Mouse (Mus musculus): ENCODE data around the gene Prpsap1.

The Prpsap1 gene

DNA sequence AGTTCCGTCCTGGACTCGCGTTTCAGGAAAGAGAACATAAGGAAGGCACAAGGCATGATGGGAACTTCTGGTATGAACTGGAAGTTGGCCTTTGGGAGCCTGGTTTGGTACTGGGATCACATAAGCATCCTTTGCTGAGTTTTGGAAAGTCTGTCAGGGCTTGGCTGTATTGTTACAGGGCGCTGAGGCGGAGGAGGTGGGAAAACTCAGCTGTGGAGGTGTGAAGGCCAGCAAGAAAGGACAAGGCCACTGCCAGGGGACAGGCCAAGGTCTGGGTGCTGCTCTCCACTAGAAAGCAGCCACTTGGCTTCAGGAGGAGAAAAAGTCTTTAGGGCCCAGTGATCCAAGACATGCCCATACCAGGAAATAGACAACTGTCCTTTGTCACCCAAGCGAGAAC is 50.7 kb downstream of the Prpsap1 start:
- DNase-seq (ENCODE audit: low spot score), result no peak

DNA sequence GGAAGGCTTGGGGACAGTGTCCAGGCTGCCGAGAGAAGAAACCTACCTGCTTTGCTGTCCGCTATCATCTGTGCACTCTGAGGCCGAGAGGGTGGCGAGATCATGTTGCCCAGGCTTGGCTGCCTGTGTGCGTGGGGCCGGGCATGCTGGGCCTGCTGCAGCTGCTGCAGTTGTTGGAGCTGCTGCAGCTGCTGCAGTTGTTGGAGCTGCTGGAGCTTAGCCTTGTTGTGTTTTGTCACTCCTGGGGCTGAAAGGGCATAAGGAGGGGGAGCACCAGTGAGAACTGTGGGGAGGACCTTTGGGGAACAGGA is 51.2 kb downstream of the Prpsap1 start:
- no peak for DNase-seq (ENCODE audit: low spot score)

DNA sequence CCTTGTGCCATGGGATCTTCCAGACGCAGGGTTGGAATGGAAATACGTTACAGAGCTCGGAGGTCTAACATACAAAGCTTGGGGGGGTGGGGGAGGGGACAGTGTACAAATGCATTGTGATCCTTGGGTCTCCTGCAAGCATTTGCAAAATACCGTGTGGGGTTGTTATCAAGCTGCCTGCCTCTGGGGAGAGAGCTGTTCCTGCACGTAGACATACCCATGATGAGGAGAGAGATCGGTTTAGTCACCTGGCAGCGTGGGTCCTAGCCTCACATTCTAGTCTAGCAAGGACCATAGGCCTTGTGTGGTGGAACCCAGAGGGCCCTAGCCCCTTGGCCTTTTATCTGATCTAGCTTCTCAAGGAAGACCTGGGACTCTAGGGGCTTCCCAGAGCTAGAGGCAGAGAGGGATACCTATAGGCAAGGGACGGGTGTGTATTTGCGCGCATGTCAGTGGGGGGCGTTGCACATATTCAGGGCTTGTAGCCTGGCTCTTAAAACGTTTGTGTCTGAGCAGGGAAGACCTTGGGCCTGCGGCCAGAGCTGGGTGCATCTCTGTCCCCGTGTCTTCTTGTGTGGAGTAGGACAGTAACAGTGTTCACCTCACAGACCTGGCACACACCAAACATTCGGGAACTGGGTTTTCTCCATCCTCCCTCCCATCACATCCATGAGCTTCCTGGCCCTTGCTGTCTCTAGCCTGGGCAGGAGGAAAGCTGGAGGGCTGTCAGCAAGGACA is 51.7 kb downstream of the Prpsap1 start:
- DNase-seq (ENCODE audit: low spot score), result no peak

DNA sequence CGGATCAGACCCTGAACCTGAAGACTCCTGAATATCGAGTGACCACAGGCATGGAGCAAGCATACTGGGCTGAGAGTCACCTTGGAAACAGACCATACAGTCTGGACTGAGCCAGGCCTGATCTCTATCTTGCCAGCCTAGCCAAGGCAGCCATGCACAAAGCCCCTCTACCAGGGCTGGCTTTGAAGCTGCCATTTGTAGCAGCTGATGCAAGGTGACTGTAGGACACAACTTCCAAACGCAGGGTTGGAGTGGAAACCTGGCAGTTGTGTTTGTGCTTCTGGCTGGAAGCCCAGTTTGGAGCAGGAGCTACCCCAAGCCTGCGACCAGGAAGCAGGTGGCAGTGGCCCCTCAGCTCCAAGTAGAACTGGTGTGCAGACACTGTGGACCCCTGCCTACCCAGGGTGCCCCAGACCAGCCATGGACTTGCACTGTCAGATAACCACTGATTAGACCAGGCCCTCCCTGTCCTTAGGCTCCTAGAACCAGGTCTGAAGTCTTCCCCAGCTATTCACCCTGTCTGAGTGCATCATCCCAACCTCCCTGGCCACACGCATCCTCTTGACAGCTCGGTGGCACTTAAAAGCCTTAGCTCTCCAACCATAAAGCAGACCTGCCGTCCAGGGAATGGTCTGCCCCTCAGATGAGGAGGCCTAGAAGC is 53.5 kb downstream of the Prpsap1 start:
- DNase-seq (ENCODE audit: low spot score), result no peak

DNA sequence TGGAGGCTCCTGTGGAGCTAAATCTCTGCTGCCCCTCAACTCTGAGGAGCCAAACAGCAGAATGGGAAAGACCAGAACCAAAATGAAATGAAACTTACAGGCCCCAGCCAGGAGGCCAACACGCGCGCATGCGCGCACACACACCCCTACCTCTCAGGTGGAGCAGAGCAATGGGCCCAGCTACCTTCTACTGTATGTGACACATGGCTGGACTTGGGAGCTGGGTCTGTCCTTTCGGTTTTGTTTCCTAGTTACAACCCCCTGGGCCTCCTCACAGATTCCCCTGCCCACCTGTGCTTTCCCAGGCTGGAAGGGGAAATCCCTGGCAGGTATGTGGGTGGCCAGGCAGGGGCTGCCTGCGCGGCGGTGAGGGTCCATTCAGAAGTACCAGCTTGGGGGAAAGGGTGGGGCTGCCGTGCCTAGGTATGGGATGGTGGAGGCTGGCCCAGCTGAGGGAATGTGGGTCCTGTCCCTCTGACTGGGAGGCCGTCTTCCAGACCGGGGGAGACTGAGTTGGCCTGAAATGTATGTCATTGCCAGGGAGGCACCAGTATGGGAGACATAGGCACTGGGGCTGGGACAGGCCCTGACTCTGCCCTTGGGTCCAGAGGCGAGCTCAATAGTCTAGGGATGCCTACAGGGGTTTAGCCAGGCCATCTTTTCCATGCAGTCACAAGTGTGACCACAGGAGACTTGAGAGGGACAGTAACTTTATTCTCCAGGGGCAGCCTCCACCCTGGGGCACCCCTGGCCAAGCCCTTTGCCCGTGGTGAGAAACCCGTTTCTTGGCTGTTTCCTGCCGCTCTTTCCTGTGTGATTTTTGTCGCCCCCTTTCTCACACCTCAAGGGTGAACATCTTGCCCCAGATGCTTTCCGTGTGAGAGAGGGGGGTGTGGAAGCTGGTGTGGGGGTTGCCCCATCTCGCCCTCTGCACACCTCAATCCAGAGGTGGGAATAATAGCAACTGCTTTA is 54.4 kb downstream of the Prpsap1 start:
- DNase-seq (ENCODE audit: low spot score), result no peak

DNA sequence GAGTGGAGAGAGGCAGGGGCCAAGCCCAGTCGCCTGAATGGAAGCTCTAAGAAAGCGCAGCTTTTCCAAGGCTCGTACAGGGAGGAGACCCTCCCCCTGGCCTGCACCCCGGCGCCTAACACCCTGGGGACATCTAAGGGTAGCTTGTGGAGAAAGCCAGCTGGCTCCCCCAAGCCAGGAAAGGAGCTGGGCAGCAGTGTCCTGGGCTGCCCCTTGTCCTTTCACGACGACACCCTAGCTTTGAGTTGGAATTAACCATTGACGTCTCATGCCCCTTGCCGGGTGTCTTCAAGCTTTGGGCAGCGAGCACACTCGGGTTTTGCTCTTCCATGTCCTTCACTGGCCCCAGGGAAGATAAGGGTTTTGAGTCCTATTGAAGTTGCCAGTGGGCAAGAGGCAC is 56.5 kb downstream of the Prpsap1 start:
- no peak for DNase-seq (ENCODE audit: low spot score)

DNA sequence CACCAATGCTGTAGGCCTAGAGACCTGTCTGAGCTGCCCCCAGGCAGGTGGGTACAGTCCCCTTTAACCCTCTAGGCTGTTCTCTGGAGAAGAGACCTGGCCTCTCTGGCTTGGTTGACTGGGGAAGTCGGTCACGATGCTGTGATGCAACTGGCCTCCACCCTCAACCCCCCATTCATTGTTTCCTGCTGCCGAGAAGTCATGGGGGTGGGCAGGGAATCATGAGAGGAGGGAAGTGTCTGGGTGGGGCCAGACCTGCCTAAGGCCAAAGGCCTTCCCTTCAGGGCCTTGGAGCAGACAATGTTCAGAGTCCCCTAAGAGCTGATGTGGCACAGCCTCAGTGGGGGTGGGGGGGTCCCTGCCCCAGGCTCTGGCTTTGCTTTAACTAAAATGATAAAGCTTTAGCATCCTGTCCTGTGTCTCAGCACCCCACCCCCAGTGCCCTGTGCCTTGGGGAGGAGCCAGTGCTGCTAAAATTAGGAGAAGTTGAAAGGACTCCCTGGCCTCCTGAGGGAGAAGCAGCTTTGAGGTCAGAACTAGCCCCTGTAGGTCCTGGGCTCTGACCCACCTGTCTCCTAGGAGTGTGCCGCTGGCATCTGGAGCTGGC is 57.2 kb downstream of the Prpsap1 start:
- DNase-seq (ENCODE audit: low spot score), result peak; percentile 70

DNA sequence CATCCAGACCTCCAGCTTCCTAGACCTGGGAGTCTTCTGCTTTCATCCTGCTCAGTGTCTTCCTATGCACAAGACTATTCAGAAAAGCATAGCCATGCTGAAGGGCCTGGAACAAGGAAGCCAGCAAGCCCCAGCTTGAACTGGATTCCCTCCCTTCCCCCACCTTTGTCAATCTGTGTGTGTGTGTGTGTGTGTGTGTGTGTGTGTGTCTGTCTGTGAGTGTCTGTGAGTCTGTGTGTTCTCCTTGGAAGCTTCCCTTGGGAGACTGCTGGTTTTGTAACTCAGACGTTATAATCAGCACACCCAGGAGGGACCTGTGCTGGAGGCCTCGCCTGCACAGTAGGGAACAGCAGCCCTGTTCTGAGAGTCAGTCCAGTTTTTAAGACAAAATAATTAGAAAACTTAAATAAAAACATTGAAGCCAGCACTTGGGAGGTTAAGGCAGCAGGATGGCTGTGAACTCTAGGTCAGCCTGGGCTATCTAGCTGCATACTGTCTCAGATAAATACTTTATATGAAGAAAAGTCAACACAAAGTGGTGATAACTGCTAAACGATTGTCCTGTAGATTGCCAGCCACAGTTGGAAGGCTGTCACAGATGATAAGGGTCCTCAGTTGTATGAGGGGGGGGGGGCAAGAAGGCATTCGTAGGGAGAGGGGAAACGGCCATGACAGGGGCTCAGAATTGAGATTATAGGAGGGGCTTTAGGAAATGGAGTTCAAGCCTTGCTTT is 57.8 kb downstream of the Prpsap1 start:
- DNase-seq (ENCODE audit: low spot score), result no peak

DNA sequence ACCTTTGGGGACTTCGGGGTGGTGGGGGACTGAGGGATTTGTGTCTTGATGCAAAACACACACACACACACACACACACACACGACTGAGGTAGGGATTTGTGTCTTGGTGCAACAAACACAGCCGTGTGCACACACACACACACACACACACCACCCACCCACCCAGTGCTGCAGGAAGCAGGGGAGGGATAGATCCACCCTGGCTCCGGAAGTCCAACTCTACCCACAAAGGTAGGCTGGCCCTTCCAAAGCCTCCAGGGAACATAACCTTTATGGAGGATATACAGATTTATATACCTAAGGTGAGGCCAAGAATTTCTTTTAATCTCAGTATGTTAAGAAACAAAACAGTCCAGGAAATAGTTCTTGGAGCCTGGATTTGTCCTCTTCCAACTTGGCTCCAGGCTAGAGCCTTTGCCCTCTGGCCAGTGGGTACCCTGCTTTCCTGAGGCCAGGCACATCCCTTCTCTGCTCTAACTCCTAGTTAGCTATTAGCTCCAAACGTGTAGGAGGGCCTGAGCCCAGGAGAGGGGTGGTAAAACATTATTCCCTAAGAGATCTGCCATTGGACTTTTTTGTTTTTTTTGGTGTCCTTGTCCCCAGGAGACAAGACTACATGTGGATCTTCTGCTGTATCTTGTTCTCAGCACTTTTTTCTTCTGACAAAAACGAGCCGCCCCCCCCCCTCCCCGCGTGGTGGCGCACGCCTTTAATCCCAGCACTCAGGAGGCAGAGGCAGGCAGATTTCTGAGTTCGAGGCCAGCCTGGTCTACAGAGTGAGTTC is 58.8 kb downstream of the Prpsap1 start:
- no peak for DNase-seq (ENCODE audit: low spot score)

DNA sequence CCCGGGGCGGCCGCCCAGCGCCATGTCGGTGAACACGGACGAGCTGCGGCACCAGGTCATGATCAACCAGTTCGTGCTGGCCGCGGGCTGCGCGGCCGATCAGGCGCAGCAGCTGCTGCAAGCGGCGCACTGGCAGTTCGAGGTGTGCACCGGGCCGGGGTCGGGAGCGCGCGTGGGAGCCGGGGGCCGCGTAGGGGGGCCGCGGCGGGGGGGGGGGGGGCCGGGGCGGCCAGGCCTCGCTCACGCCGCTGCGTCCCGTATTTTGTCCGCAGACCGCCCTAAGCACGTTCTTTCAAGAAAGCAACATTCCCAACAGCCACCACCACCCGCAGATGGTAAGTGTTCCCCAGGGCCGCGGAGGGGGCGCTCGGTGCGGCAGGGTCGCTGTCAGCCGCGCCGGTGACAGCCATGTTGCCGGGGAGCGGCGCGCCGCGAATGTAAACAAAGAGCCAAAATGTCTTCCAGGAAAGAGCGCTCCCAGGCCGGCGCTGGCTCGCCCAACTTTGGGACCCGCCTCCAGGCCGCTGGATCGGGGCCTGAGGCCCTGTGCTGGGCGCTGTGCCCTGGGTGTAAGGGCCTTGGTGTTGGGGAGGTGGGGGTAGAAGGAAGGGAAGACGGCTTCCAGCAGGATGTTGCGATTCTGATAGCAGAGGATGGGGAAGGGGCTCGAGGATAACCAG is 59.6 kb downstream of the Prpsap1 start:
- DNase-seq (ENCODE audit: low spot score), result peak; percentile 78

DNA sequence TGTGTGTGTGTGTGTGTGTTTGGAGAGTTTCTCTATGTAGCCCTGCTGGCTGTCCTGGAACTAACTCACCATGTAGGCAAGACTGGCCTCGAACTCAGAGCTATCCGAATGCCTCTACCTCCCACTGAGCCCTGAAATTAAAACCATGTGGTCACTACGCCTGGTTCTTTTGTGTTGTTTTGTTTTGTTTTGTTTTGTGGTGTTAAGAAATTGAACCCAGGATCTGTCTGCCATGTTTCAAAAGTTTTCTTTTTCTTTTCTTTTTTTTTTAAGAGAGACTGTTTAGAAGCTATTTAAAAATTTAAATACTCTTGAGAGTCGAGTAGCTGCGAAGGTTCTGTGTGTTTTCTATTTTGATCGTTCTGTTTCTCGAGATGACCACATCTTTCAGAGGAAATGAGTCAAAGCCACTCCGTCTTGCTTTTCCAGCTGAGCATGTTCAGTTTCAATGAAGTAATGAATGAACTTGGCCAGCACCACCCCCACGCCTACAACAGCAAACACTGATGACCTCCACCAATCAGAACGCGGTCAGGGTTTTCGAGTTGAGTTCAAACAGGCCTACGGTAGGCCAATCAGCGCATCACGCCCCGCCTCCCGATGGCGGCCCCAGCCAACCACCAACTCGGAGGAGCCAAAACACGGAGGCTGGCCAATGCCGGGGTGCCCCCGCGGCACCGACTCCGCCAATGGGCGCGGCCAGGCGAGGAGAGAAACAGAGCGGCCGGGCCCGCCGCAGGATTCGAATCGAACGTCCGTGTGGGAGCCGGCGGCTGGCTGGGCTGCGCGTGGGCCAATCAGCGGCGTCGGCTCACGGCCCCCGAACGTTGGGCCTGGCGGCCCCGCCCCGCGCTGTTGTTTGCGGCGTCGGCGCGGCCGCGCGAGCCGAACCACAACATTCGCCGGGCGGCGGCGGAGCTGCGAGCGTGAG is 60.4 kb downstream of the Prpsap1 start, which contains the start of gene Ubald2:
Gene Ubald2, plus strand, starts transcription at position 739 of the 931 bp plus-strand sequence.
- DNase-seq (ENCODE audit: low spot score), result peak; percentile 100

DNA sequence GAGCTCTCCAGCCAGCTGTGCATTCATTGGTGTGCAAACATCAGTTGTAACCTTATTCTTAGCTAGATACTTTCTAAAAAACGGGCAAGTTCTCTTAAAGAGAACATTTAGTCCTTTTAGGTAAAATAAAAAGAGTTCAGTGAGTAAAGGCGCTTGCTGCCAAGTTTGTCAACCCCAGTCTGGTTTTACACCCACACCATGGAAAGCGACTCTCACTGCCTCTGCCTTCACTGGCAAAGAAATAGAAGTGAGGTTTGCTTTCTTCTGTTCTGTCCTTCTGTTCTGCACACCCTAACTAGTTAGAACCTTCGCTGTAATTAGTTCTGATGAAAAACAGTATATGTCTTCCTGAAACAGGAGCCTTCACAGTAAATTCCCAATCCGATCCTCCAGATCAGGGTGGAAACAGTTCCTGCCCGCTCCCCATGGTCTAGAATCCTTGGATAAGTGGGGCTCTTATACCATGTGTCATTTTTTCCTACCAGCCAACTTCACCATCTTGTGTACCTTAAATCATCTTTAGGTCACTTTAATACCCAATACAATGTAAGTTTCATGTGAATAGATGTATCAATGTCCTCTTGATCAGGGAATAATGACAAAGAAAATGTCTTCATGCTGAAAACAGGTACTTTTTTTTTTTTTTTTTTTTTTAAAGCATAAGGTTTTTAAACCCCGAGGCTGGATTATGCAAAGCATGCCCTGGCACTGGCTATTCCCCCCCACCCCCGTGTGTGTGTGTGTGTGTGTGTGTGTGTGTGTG is 61.2 kb downstream of the Prpsap1 start:
- no peak for DNase-seq (ENCODE audit: low spot score)

DNA sequence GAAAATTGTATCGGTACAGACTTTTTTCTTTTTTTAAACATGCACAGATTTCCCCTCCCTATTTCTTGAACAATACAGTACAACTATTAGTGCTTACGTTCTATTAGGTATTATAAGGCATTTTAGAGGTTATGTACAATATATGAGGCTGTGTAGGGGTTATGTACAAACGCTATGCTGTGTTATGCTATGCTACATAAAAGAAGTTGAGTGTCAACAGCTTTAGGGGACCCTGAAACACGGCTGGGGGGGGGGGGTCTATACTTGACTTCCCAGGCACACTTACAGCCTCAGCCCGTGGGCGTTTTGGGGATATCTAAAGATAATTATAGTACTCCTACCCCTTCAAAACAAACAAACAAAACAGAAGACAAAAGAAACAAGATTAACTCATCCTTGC is 61.9 kb downstream of the Prpsap1 start:
- no peak for DNase-seq (ENCODE audit: low spot score)

DNA sequence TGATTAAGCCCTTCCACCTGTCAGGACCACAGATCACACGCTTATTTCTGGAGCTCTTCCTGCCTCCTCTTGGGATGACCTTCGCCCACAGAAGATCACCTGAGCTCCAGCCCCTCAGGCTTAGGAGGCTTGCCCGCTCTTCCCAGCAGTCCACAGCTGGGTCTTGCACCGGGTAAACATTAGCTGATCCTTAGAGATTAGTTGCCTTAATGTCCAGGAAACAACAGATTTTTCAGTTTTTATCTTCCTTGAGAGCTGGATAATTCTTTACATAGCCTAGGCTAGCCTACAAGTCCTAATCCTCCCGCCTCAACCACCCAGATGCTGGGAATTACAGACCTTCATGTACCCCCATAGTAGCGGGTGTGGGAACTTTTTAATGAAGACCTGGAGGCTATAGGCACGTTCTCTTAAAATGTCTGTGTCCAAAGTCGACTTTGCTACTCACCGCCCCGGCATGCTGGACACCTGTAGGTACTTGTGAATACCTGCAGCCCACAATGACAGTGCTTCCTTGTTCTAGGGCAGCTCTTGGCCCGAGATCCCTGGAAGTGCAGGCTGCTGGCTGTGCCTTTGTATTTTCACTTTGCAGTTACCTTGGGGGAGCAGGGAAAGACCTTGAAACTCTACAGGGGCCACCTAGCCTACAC is 62.4 kb downstream of the Prpsap1 start:
- no peak for DNase-seq (ENCODE audit: low spot score)

DNA sequence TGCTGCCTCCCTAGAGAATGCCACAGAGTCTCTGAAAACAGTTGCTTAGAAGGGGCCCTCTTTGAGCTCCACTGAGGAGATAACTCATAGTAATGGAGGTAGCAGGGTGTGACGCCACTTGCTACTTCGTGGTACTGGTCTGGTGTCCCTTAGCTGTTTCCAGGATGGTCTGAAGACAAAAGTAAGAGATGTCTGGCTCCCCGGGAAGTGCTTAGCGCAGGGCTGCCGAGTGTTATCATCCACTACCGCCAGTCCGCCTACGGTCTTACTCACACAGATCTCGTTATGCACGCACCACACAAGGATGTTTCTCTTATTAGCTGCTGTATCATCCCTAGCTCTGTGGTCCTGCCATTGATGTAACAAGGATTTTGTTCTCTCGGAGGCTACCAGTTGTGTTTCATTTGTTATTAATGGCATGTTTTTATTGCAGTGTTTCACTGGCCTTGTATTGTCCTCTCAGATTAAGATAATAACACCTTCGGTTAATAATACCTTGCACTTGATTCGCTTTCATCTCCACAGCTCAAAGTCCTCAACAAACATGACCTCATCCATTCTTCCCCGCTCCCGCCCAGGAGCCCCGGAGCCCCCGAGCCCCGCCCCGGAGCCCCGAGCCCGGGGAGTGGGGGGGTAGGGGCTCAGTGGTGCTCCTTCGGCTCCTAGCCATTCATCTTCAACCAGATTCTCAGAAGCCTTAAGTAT is 63.1 kb downstream of the Prpsap1 start:
- no peak for DNase-seq (ENCODE audit: low spot score)

DNA sequence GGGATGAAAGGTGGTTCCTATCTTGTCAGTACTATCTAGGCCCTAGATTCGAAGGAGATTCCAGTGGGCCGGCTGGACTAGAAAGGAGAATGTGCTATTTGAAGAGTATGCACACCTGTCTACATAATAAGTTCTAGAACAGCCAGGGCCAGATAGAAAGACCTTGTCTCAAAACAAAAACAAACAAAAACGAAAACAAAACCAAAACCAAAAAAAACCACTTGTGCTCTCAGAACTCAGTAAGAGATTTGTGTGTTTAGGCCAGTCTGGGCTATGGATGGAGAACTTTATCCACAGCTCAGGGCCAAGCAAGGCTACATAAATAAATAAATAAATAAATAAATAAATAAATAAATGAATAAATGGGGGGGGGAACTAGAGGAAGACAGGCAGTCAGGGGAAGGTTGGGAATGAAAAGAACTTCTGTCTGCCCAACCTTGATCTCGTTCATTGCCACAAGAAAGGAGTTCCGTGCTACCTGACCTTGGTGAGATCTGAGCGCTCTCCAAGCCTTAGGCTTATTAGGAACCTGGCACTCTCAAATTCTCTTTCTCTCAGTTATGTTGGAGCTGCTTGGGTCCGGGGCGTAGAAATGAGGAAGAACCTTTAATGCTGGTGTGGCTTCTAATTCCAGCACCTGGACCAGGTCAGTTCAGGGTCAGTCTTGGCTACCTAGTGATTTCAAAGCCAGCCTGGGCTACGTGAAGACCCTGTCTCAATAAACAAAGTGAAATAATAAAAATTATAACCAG is 64.0 kb downstream of the Prpsap1 start:
- DNase-seq (ENCODE audit: low spot score), result no peak
